Mouse (Mus musculus) c-Kit-negative CD71-positive TER-119-positive erythroid progenitor cells, embryonic 14.5 days (primary cell): Measurements from ENCODE around the gene Plekhs1.

Source experiments
- DNase-seq: peaks from one replicate; pipeline ENCODE4 v3.0.0-alpha.2; 2013; ENCODE audit warnings: low read depth, low spot score

Plekhs1 gene

GRCm38 (mm10) chr19:56461522-56462101 is at the start of gene Plekhs1:
TSS of gene Plekhs1 (plus strand) at chr19:56461640.
- no peak for DNase-seq

GRCm38 (mm10) chr19:56418404-56418803 is 43.0 kb upstream of the Plekhs1 start:
- DNase-seq: no peak

- no peak for DNase-seq
Observed at GRCm38 (mm10) chr19:56419452-56419851, 42.0 kb upstream of the Plekhs1 start.

GRCm38 (mm10) chr19:56420345-56420744 is 41.1 kb upstream of the Plekhs1 start:
- no peak for DNase-seq

GRCm38 (mm10) chr19:56422476-56423338 is 38.7 kb upstream of the Plekhs1 start:
- no peak for DNase-seq

GRCm38 (mm10) chr19:56423370-56423769 is 38.1 kb upstream of the Plekhs1 start:
- DNase-seq: no peak

GRCm38 (mm10) chr19:56424606-56425395 is 36.6 kb upstream of the Plekhs1 start:
- DNase-seq: no peak

GRCm38 (mm10) chr19:56425492-56425891 is 35.9 kb upstream of the Plekhs1 start:
- DNase-seq: no peak

GRCm38 (mm10) chr19:56430369-56430768 is 31.1 kb upstream of the Plekhs1 start:
- no peak for DNase-seq

GRCm38 (mm10) chr19:56432706-56433105 is 28.7 kb upstream of the Plekhs1 start:
- DNase-seq: no peak

GRCm38 (mm10) chr19:56433581-56433980 is 27.9 kb upstream of the Plekhs1 start:
- no peak for DNase-seq

- no peak for DNase-seq
Observed at GRCm38 (mm10) chr19:56436380-56436779, 25.1 kb upstream of the Plekhs1 start.

- DNase-seq: no peak
Observed at GRCm38 (mm10) chr19:56438357-56439071, 22.9 kb upstream of the Plekhs1 start.

- DNase-seq: peak; percentile 50
Observed at GRCm38 (mm10) chr19:56439072-56439434, 22.4 kb upstream of the Plekhs1 start.

- DNase-seq: no peak
Observed at GRCm38 (mm10) chr19:56443445-56443844, 18.0 kb upstream of the Plekhs1 start.

GRCm38 (mm10) chr19:56448784-56449183 is 12.7 kb upstream of the Plekhs1 start:
- no peak for DNase-seq

GRCm38 (mm10) chr19:56449537-56449936 is 11.9 kb upstream of the Plekhs1 start:
- DNase-seq: no peak

GRCm38 (mm10) chr19:56450892-56451291 is 10.5 kb upstream of the Plekhs1 start:
- no peak for DNase-seq

GRCm38 (mm10) chr19:56451867-56452266 is 9.6 kb upstream of the Plekhs1 start:
- no peak for DNase-seq

GRCm38 (mm10) chr19:56452421-56452820 is 9.0 kb upstream of the Plekhs1 start:
- no peak for DNase-seq

- DNase-seq: no peak
Observed at GRCm38 (mm10) chr19:56454862-56455261, 6.6 kb upstream of the Plekhs1 start.

- no peak for DNase-seq
Observed at GRCm38 (mm10) chr19:56455369-56455768, 6.1 kb upstream of the Plekhs1 start.
